Mouse (Mus musculus): ENCODE data around the gene Zfp148. TPM values are rescaled to one million over a fixed set of nuclear protein-coding genes. Genes with fewer than 3 reads are reported as not detected.
"Not testable (repeated sequence)": the region's sequence is repeated elsewhere in the genome, so short reads cannot be mapped to it uniquely, and the experiment has no call there.

Gene Zfp148
- total and polyA plus RNA-seq, 3 experiments, result 15.6 to 22.2 (median 19.2) TPM

GRCm38 (mm10) chr16:33383584-33383983 is 2.9 kb downstream of the Zfp148 start:
- no peak for TF ChIP-seq ZKSCAN1 (IDR thresholded peaks at IDR 0.05; ENCODE audit: low read depth, low read length)
- no peak for TF ChIP-seq RCOR1 (IDR thresholded peaks at IDR 0.05; ENCODE audit: low read depth, low read length)
- TF ChIP-seq MXI1 (IDR thresholded peaks at IDR 0.05; ENCODE audit: low read depth, low read length), result no peak
- TF ChIP-seq NELFE (IDR thresholded peaks at IDR 0.05; ENCODE audit: low read depth, low read length), result no peak
- no peak for TF ChIP-seq POLR2AphosphoS2 (IDR thresholded peaks at IDR 0.05; ENCODE audit: low read length)
- no peak for TF ChIP-seq JUND (IDR thresholded peaks at IDR 0.05; ENCODE audit: low read depth, low read length)
- TF ChIP-seq ELF1 (IDR thresholded peaks at IDR 0.05; ENCODE audit: low read depth, low read length), result no peak
- no peak for TF ChIP-seq TBP (IDR thresholded peaks at IDR 0.05; ENCODE audit: low read depth, low read length)
- TF ChIP-seq TAL1 (IDR thresholded peaks at IDR 0.05; ENCODE audit: low read length), result no peak
- no peak for TF ChIP-seq MYB (IDR thresholded peaks at IDR 0.05; ENCODE audit: low read depth, low read length)
- no peak for TF ChIP-seq ZNF384 (IDR thresholded peaks at IDR 0.05; ENCODE audit: low read depth, low read length)
- TF ChIP-seq SIN3A (IDR thresholded peaks at IDR 0.05; ENCODE audit: low read length), result no peak
- TF ChIP-seq ETS1 (IDR thresholded peaks at IDR 0.05; ENCODE audit: low read depth, low read length), result no peak
- TF ChIP-seq BHLHE40 (IDR thresholded peaks at IDR 0.05; ENCODE audit: borderline replicate concordance, low read depth, low read length), result no peak
- TF ChIP-seq MEF2A (IDR thresholded peaks at IDR 0.05; ENCODE audit: extremely low read depth, insufficient replicate concordance, low read depth, low read length, poor library complexity, severe bottlenecking), result no peak
- TF ChIP-seq GATA1 (IDR thresholded peaks at IDR 0.05; ENCODE audit: low read depth, low read length), result no peak
- TF ChIP-seq USF1 (IDR thresholded peaks at IDR 0.05; ENCODE audit: low read depth, low read length), result no peak
- TF ChIP-seq CHD2 (IDR thresholded peaks at IDR 0.05; ENCODE audit: low read length), result no peak
- TF ChIP-seq CTCF (IDR thresholded peaks at IDR 0.05 in 2 of 3, conservative IDR thresholded peaks at IDR 0.05 in 1 of 3; ENCODE audit: control insufficient read depth in 1 of 3, insufficient read depth in 1 of 3, low read depth in 2 of 3, low read length in 3 of 3, poor library complexity in 1 of 3, severe bottlenecking in 1 of 3), result no peak
- TF ChIP-seq MAZ (IDR thresholded peaks at IDR 0.05; ENCODE audit: low read depth, low read length), result no peak
- Histone ChIP-seq H3K4me1 (ENCODE audit: control insufficient read depth in 1 of 2, insufficient read depth in 2 of 2, low read length in 2 of 2) (peaks cover 4 to 19% of the 10 kb centered on the region in 2 experiments), H3K9ac (ENCODE audit: control insufficient read depth, low read depth, low read length, poor library complexity, severe bottlenecking) (no peak overlapping the region), H3K36me3 (ENCODE audit: control insufficient read depth in 1 of 2, insufficient read depth in 2 of 2, low read length in 2 of 2) (peaks cover 0 to 29% of the 10 kb centered on the region in 2 experiments; a peak in 3 of 4 replicates), H3K9me3 (replicated peaks; ENCODE audit: insufficient read depth, low read length) (no peaks in the 10 kb centered on the region), H3K27me3 (ENCODE audit: control insufficient read depth in 1 of 2, insufficient read depth in 2 of 2, low read length in 2 of 2) (no peaks in the 10 kb centered on the region), H3K4me3 (ENCODE audit: control insufficient read depth in 1 of 2, insufficient read depth in 1 of 2, low read depth in 2 of 2, low read length in 2 of 2) (no peak overlapping the region), H3K27ac (ENCODE audit: control insufficient read depth, low read depth, low read length) (no peak overlapping the region), H3K79me2 (ENCODE audit: control insufficient read depth, insufficient read depth, low read length, poor library complexity) (peaks cover 71% of the 10 kb centered on the region)
- DNase-seq (ENCODE audit: low read depth, low spot score), result no peak

- not testable (repeated sequence) for DNase-seq (ENCODE audit: low read depth, low spot score); H3K9me3 ChIP-seq (replicated peaks; ENCODE audit: insufficient read depth, low read length); H3K27me3 ChIP-seq (ENCODE audit: control insufficient read depth in 1 of 2, insufficient read depth in 2 of 2, low read length in 2 of 2); H3K9ac ChIP-seq (ENCODE audit: control insufficient read depth, low read depth, low read length, poor library complexity, severe bottlenecking); H3K4me3 ChIP-seq (ENCODE audit: control insufficient read depth in 1 of 2, insufficient read depth in 1 of 2, low read depth in 2 of 2, low read length in 2 of 2); H3K27ac ChIP-seq (ENCODE audit: control insufficient read depth, low read depth, low read length)
- H3K79me2 ChIP-seq (ENCODE audit: control insufficient read depth, insufficient read depth, low read length, poor library complexity), result peaks cover 73% of the 10 kb centered on the region
- H3K36me3 ChIP-seq (ENCODE audit: control insufficient read depth in 1 of 2, insufficient read depth in 2 of 2, low read length in 2 of 2), result peaks cover 2 to 29% of the 10 kb centered on the region in 2 experiments; a peak in 3 of 4 replicates
- H3K4me1 ChIP-seq (ENCODE audit: control insufficient read depth in 1 of 2, insufficient read depth in 2 of 2, low read length in 2 of 2), result peaks cover 4 to 19% of the 10 kb centered on the region in 2 experiments
Measured at GRCm38 (mm10) chr16:33384057-33384456, 3.4 kb downstream of the Zfp148 start.

All from MEL (cell line).